Mouse (Mus musculus) layer of hippocampus, adult 11-12 months (tissue): ENCODE measurements around the gene D10Wsu102e.
"Not testable (repeated sequence)": the region's sequence is repeated elsewhere in the genome, so short reads cannot be mapped to it uniquely, and the experiment has no call there.

Experiments used
- DNase-seq: peaks from one replicate; pipeline ENCODE4 v3.0.0; 2022; ENCODE audit warnings: low spot score

D10Wsu102e gene

DNA sequence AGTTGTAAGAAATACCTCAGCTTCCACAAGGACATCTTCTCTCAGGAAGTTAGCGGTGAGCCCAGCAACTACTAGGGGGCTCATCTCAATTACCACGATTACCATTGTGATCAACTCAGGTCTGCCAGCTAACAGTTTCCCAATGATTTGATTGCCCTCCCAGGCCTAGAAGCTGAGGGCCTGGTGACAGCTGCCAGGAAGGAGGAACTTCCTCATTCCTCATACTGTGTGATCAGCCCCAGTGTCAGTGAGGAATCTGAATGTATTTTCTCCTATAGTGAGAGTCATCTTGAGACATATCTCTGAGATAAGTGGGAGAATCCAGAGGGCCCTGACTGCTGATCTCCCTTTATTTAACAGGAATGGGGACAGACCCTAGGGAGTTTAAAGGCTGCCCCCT is 37.3 kb downstream of the D10Wsu102e start:
- no peak for DNase-seq

DNA sequence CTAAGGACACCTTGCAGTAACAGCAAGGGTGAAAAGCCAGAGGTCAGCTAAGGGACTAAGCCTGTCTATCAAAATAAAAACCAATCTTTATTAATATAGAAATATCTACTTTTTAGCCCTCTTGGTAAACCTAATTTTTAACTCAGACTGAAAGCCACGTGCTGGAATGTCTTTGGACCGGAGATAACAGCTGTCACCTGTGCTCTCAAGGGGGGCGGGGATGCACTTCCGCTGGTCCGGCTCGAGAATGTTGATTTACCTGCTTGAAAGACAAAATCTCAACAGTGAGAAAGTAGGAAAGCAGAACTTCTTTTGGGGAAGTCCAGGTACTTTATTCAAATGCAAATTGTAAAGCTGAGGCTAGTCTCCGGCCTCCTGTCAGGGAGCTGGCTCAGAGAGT is 40.9 kb downstream of the D10Wsu102e start:
- not testable (repeated sequence) for DNase-seq

DNA sequence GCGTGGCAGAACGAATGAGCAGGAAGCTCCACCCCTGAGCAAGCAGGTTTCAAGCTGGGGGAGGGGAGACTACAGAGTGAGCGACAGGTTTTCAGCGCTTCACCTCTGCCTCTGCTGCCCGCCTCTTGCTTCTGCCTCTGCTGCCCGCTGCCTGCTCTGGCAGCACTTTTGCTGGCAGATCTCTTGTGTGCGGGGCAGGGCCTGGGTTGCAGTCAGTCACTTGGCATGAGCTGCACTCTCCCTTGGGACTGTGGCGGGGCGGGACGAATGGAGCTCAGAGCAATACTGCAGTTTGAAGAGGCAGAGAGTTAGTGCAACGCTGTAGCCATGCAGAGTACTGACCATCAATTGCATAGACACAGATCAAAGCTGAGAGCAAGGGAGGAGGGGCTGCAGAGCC is 45.0 kb downstream of the D10Wsu102e start:
- DNase-seq, result no peak

DNA sequence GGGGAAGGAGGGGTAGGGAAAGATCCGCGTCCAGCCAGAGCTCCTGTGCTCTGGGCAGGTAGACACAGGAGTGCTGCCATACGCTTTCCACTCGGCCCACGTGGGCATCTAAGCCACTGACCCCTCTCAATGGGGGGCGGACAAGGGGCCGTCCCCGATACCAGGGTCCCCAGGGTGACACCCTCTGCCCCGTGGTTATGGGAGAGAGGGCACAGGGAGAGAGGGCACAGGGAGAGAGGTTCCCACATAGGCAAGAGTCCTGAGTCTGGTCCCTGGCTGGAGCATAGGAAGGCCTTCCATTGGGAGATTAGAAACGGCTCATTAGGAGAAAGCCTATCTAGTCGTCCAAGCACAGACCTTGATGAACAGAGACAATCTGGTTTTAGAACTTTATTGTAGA is 45.7 kb downstream of the D10Wsu102e start:
- DNase-seq, result no peak

DNA sequence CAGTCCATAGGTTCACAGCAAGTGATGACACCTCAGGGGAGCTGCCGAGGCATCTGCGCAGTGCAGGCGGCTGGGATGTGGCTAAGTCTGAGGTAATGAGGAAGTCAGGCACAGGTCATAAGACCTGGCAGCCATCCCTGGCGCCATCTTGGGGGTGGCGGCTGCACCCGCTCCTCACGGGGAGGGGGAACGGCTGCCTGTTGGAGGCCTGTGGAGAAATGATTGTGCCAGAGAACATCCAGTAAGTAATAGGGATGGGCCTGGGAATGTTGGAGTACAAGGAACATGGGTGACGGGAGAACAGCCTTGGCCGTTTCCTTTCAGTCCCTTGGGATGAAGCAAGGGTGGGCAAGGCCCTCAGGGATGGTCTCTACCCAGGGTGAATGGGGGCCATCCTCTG is 47.1 kb downstream of the D10Wsu102e start:
- no peak for DNase-seq

DNA sequence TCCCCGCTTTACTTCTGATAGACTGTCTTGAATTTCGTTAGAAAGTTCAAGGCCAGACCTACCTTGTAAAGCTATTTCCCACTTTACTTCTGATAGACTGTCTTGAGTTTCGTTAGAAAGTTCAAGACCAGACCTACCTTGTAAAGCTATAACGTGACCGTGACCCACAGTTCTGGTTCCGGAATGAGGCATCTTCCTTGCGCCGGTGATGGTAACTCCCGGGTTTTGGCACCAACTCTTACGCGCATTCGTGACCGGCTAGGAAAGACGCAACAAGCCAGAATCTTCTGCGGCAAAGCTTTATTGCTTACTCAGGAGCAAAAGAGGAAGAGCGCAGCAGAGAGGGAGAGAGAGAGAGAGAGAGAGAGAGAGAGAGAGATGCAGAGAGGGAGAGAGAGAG is 58.4 kb downstream of the D10Wsu102e start:
- DNase-seq, result not testable (repeated sequence)

DNA sequence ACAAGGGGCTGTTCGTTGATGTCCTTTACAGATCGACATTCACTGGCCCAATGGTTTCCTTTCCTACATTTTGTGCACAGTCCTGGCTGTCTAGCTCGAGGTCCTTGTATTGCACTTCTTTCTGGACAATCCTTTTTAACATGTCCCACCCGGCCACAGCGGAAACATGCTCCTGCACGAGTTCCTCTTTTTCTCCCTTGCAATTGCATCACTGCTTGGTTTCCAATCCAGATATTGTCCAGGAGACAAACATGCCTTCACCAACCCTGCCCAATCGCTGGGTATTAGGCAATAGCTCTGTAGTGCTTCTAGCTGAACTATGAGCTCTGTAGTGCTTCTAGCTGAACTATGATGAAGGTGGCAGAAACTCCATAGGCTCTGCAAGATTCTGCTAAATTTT is 88.6 kb downstream of the D10Wsu102e start:
- DNase-seq, result no peak

DNA sequence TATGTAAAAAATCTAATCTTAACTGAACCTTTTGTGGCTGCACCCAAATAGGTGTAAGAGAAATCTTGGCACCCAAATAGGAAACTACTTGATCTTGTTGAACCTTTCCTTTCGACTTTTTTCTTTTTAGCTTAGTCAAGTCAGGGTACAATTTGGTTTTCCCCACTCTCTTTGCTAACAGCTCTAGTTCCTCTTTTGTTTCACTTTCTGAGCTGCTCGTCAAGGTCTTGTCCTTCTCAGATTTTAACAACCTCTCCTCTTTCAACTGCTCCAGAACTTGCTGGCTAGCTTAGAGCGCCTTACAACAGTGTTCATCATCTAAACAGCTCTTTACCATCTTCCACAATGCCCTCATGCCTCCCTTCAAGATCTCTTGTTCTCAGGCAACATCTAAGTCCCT is 97.5 kb downstream of the D10Wsu102e start:
- no peak for DNase-seq

DNA sequence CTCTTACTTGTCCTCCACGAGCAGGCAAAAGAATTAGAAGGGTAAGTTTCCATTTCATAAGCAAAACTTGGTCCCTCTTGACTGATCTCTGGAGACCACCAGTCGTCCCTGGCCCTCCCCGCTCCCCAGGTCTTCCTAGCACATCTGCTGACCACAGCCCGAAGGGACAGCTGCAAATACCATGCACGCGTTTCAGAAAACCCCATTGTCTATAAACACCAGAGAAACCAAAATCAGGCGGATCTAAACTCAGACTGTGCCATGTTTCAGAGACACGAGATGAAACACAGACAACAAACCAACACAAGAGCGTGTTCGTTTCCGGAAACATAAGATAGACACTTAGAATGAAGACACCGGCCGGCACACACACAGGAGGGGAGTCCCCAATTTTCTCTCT is 115.2 kb downstream of the D10Wsu102e start:
- no peak for DNase-seq

DNA sequence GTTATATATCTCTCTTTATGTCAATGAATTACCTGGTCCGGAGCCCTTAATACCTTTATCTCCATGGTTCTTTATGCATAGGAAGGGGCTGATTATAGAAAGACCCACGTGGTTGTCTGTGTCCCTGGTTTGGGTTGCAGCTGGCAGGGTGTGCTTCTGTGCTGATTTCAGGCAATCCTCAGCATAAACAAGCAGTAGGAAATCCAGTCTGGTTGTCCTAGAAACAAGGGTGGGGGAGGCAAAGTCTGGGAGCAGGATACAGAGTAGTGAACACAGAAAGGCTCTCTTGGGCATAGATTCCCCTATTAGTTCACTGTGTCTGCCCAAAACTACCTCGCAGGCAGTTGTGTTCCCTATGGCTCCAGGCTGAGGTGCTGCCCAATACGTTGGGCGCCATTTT is 117.3 kb downstream of the D10Wsu102e start:
- DNase-seq, result peak; percentile 11

DNA sequence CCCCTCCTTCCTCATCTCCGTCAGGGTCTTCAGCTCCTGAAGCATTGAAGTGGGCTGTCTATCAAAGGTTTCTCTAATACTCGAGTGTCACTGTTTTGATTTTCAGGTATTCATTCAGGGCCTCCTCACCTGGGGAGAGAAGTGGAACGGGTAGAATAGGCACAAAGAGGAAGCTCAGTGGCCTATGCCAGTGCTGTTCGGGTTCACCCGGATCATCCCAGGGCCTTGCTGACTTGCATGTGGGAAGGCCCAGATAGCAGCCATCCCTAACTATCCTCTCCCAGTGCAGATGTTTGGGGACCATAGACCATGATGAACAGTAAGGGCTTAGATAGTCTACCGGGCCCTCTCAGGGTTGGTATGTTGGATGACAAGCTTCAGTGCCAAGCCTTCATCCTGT is 130.5 kb downstream of the D10Wsu102e start:
- DNase-seq, result no peak

DNA sequence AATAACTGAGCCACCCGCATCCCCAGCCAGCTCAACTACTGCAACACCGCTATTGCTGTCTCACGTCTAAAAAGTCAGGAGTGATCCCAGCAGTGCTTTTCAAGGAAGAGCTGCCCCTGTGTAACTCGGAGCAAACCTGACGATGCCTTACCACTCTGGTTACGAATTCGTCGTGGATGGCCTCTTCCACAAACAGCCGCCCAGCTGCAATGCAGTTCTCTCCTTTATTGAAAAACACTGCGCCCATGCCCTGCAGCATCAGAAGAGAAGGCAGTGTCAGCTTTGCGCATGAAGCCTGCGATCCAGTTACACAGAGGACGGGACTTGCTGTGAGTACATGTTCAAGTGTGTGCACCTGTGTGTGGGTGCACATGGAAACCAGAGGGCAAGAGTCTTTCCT is 137.3 kb downstream of the D10Wsu102e start:
- no peak for DNase-seq

DNA sequence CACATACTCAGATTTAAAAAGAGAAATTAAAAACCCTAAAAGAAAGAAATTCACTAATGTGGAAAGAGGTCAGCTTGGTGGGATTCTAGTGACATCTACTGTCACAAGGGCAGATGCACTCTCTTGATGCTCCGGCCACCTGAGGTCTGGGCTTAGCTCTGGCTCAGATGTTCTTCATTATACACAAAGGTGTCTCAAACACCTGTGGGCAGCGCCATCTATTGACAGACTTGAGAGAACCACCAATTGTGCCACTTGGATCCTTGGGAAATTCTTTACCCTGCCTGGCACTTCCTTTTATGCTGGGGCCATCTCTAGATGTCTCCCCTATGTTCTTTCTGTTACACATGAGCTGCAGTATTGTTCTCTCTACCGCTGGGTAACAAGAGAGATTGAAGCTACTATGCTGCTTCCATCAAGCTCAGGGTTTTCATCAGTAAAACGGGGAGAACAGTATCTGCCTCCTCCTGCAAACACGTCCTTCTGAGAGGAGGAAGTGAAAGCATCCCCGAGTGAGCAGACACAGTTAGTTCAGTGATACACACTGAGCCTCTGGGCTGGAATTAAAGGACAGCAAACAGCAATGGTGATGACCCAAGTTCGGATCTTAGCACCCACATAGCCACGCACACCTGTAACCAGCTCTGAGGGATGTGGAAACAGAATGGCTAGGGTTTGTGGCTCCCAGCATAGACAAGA is 149.1 kb downstream of the D10Wsu102e start:
- DNase-seq, result peak; percentile 12

DNA sequence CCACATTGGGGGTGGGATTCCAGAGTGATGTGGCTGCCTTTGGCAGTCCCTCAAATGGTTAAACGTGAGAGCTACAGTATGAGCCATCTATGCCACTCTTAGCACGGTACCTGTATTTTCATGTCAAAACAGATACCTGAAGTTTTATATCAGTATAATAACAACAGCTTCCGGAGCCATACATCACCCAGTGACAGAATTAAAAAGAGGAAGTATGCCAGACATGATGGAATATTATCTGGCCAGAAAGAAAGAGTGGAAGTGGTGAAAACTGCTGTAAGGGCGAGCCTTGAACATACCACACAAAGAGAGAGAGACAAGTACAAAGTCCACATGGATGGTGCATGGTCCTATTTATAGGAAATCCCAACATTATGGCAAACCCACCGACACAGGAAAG is 151.3 kb downstream of the D10Wsu102e start:
- no peak for DNase-seq

DNA sequence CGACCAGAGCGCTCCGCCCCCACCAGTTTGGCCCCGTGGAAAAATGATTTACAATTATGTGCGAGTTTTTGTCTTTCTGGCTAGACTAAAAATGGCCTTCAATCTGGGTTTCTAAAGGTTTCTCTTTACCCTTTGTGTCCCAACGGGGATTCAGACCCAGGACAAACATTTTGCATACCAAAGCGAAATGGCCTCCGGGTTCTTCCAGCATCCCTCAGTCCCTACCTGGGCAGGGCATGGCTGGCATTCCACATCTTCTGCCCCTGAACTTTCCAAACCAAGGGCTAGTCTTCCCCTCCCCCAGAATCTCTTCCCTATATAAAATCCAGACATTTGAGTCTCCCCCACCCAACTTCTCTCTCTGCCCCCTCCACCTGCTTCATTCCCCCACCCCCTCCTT is 153.7 kb downstream of the D10Wsu102e start:
- DNase-seq, result no peak

DNA sequence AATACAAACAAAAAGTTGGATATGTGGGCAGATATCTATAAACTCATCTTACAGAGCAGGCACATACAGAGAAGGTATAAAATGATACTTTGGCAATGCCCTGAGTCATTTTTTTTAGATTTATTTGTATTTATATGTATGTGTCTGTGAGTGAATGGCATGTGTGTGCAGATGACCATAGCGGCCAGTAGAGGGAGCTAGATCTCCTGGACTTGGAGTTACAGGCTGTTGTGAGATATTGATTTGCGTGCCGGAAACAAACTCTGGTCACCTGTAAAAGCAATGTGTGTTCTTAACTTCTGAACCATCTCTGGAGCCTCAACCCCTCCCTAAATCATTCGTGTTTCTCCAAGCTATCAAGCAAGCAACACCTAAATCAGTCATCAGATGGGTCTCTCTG is 161.0 kb downstream of the D10Wsu102e start:
- DNase-seq, result no peak

DNA sequence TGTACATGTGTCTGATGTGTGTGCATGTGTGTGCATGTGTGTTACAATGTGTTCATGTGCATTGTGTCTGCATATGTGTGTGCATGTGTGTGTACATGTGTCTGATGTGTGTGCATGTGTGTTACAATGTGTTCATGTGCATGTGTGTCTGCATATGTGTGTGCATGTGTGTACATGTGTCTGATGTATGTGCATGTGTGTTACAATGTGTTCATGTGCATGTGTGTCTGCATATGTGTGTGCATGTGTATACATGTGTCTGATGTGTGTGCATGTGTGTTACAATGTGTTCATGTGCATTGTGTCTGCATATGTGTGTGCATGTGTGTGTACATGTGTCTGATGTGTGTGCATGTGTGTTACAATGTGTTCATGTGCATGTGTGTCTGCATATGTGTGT is 164.2 kb downstream of the D10Wsu102e start:
- DNase-seq, result not testable (repeated sequence)

DNA sequence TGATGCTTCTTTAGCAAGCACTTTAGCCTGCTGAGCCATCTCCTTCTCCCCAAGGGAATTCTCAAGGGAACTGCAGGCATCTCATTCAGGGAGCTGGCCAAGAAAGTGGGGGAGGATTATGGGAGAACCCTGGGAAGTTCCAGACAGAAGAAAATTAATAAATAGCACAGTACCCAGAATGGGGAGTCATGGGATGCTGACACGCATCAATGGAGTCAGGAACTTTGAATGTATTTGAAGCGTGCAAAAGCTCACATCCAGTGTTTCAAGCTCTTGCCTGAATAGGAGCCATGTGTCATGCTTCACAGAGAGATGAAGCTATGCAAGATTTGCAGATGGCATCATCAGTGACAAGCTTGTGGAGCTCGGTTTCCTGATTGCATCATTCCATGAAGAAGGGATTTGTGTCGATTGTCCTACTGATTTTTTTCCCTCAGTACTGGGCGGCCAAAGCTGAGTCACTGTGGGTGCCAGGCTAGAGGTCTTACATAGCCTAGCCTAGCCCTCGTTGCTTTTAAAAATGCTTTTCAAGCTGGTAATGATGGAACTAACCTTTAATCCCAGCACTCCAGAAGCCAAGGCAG is 170.5 kb downstream of the D10Wsu102e start:
- DNase-seq, result no peak

DNA sequence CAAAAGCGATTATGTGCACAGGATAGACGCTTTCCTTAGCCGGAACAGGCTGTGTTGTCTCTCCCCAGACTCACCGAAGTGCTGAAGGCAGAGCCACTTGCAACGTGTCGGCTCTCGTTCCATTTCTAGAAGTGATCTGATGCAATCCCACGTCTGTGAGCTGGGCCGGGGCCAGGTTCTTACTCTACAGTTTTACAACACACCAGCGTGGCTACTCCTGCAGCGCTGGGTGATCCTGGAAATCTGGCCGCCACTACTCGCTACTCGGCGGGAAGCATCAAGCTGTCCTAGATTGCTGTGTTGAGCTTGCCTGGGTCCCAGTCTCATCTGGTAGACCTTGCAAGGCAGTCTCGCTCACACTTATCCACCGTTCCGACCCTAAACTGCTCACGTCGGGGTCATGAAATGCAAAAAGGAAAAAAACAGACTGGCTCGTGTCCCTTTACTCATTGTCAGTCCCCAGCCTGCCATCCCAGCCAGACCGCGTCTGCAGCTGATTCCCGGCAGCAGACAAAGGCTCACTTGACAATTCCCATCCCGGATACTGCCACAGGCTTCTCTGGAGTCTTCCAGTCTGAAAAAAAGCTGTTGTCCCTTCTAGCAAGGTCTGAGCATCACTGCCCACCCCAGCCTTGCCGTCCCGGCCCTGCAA is 173.4 kb downstream of the D10Wsu102e start:
- peak; percentile 52 for DNase-seq

DNA sequence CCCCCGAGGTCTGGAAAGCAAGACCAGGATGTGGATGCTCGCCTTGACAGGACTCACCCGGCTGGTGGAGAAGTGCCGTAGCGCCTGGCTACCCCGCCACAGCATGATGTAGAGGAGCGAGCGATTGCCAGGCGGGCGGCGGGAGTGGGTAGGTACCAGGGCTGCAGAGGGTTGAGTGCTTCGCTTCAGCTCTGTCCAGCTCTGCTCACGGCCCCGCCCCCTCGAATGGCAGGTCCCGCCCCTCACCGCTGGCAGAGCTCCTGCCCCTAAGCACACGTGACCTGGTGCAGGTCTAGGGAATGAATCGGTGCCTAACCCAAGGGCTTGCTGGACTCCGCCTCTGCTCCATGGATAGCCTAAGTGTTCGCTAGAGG is 173.9 kb downstream of the D10Wsu102e start, which contains the start of gene Aldh1l2:
Gene Aldh1l2 (minus strand): TSS at position 231 of the 374 bp plus-strand sequence.
- peak; percentile 52 for DNase-seq

DNA sequence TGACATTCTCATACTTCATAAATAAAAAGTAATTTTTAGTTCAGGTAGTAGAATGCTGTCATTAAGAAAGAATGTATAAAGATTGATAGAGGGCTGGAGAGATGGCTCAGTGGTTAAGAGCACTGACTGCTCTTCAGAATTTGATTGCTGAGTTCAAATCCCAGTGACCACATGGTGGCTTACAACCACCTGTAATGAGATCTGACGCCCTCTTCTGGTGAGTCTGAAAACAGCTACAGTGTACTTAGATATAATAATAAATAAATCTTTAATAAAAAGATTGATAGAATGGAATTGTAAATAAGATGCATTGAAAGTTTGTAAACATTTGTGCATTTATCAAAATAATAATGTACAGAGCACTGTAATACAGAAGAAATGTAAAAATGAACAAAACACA is 176.4 kb downstream of the D10Wsu102e start:
- no peak for DNase-seq
